Mouse (Mus musculus): ENCODE measurements at regions not wholly inside any gene's neighbourhood (a gene's known extent, or its start where the extent isn't known, plus 50 kb on each side); places are given as distances from the start of the nearest gene placed in this dataset.

DNA sequence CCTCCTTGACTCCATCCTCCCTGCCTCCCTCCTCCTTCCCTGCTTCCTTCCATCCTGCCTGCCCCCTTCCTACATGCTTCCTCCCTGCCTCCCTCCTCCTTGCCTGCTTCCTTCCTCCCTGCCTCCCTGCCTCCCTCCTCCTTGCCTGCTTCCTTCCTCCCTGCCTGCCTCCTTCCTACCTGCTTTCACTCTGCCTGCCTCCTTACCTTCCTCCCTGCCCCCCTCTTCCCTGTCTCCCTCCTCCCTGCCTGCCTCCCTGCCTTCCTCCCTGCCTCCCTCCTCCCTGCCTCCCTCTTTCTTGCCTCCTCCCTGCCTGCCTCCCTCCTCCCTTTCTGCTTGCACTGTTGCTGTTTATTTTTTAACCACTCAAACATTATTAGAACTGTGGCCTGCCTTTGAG is 54.2 kb upstream of the Arid2 start:
- H3K36me3 ChIP-seq (ENCODE audit: control insufficient read depth, insufficient read depth, low read length) = no peaks in the 10 kb centered on the region
- no peaks in the 10 kb centered on the region for H3K4me1 ChIP-seq (replicated peaks; ENCODE audit: control insufficient read depth, insufficient read depth, low read length)
- no peaks in the 10 kb centered on the region for H3K27me3 ChIP-seq (ENCODE audit: control insufficient read depth, insufficient read depth, low read length)
- H3K9ac ChIP-seq (ENCODE audit: low read length) = no peak overlapping the region
- H3K4me2 ChIP-seq (ENCODE audit: low read depth, low read length, severe bottlenecking) = no peak overlapping the region
- H3K9me3 ChIP-seq (ENCODE audit: control insufficient read depth, low read length) = no peaks in the 10 kb centered on the region
- H3K4me3 ChIP-seq (ENCODE audit: low read depth, low read length) = no peak overlapping the region
- DNase-seq (ENCODE audit: low spot score) (no peak), ATAC-seq (replicated peaks; ENCODE audit: low FRiP score) (no peak)
- H3K27ac ChIP-seq (ENCODE audit: low read depth, low read length) = no peak overlapping the region

DNA sequence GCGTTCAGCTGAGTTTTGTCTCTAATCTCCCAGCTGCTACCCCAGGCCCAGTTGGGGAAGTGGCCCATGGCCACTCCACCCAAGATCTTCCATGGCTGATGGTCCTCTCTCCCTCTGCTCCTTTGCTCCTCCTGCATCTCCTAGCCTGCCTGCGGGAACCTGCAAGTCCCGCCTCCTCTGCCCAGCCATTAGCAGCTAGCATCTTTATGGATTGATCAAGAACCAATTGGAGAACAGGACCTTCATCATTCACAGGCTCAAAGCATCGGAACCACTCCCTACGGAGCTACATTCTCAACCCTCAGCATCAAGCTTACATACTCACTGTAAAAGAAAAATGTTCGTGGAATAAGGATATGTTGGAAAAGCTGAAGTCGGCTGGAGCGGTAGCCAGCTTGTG is 52.5 kb upstream of the Arid2 start:
- Histone ChIP-seq H3K4me3 (ENCODE audit: low read depth, low read length) (no peak overlapping the region), H3K4me2 (ENCODE audit: low read depth, low read length, severe bottlenecking) (no peak overlapping the region), H3K27me3 (ENCODE audit: control insufficient read depth, insufficient read depth, low read length) (no peaks in the 10 kb centered on the region), H3K4me1 (replicated peaks; ENCODE audit: control insufficient read depth, insufficient read depth, low read length) (no peaks in the 10 kb centered on the region), H3K27ac (ENCODE audit: low read depth, low read length) (no peak overlapping the region), H3K36me3 (ENCODE audit: control insufficient read depth, insufficient read depth, low read length) (no peaks in the 10 kb centered on the region), H3K9me3 (ENCODE audit: control insufficient read depth, low read length) (no peaks in the 10 kb centered on the region), H3K9ac (ENCODE audit: low read length) (no peak overlapping the region)
- WGBS = 66% methylated on average over 8 of the region's 8 CpGs
- DNase-seq (ENCODE audit: low spot score) (no peak), ATAC-seq (replicated peaks; ENCODE audit: low FRiP score) (no peak)

Measured in forebrain, embryonic 11.5 days (tissue).